Mouse (Mus musculus) lung, embryonic 15.5 days (tissue): Measurements from ENCODE around the gene Cyb5r2. TPM values are rescaled to one million over a fixed set of nuclear protein-coding genes. Genes with fewer than 3 reads are reported as not detected.

ENCODE experiments used
- ATAC-seq: fragments of 200-750 bp; cut with Nextera tagmentation; 2 replicates; pipeline ENCODE4 v1.8.0; 2017; ENCODE audit warnings: moderate number of reproducible peaks, borderline replicate concordance; ENCODE audit not compliant: low FRiP score, low TSS enrichment; ENCODE audit errors: extremely low read depth
- H3K27ac ChIP-seq: fragments of 300-500 bp; sonication (generic); 2 replicates; pipeline ENCODE4 v1.5.1; 2015; ENCODE audit warnings: moderate library complexity, mild to moderate bottlenecking, inconsistent platforms
- H3K27me3 ChIP-seq: fragments of 300-500 bp; sonication (generic); 2 replicates; pipeline ENCODE4 v1.6.1; 2015; ENCODE audit warnings: inconsistent platforms
- H3K36me3 ChIP-seq: fragments of 300-500 bp; sonication (generic); 2 replicates; pipeline ENCODE4 v1.6.1; 2015; ENCODE audit warnings: inconsistent platforms
- H3K4me1 ChIP-seq: fragments of 300-500 bp; sonication (generic); 2 replicates; pipeline ENCODE4 v1.6.1; 2015; ENCODE audit warnings: inconsistent platforms
- H3K4me2 ChIP-seq: fragments of 300-500 bp; sonication (generic); 2 replicates; pipeline ENCODE4 v1.6.1; 2015; ENCODE audit warnings: inconsistent platforms, mild to moderate bottlenecking, moderate library complexity
- H3K4me3 ChIP-seq: fragments of 300-500 bp; sonication (generic); 2 replicates; pipeline ENCODE4 v1.5.1; 2015; ENCODE audit warnings: mild to moderate bottlenecking, inconsistent platforms
- H3K9ac ChIP-seq: fragments of 300-500 bp; sonication (generic); 2 replicates; pipeline ENCODE4 v1.6.1; 2015; ENCODE audit warnings: inconsistent platforms
- H3K9me3 ChIP-seq: fragments of 300-500 bp; sonication (generic); 2 replicates; pipeline ENCODE4 v1.6.1; 2016; ENCODE audit warnings: inconsistent platforms
- WGBS: fragments of 180-500 bp; shearing (Covaris S2); methylation state at CpG from one replicate; pipeline ENCODE4 v1.1.7; 2015; 5-methylcytosine and 5-hydroxymethylcytosine counted together
- polyA plus RNA-seq: library from polyadenylated mRNA; unstranded; fragments of >200 nt; fragmentation: Nextera tagmentation; extraction: Ambion mirVana; gene quantifications from 2 replicates; pipeline ENCODE4 v1.2.1, GENCODE M21; 2015

The Cyb5r2 gene
- polyA plus RNA-seq, 1 experiment from 2014 or later, result 0.21 TPM

DNA sequence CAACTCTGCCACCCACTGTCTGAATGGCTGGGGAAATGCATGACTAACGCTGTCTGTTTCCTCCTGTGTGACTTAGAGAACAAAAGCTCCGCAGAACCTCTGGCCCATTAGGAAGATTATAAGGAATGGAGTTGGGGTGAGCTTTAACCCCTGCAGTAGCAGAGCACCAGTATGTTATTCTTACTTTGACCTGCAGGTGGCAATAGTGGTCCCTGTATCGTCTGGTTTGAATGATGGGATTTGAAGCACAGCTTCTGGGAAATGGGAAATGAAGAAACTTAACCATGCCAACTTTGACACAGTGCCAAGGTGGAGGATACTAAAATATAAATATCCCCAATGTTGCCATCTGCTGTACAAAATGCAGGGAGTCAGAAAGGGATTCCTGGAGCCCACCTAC is 8.6 kb downstream of the Cyb5r2 start:
- ATAC-seq, result no peak
- no peak overlapping the region for H3K27ac ChIP-seq
- H3K27me3 ChIP-seq, result no peaks in the 10 kb centered on the region
- H3K9ac ChIP-seq, result no peak overlapping the region
- no peak overlapping the region for H3K4me2 ChIP-seq
- H3K36me3 ChIP-seq, result no peaks in the 10 kb centered on the region
- 3% methylated on average over 3 of the region's 3 CpGs for WGBS
- no peak overlapping the region for H3K4me3 ChIP-seq
- no peaks in the 10 kb centered on the region for H3K4me1 ChIP-seq
- no peaks in the 10 kb centered on the region for H3K9me3 ChIP-seq

GRCm38 (mm10) chr7:107747954-107748353 is 9.9 kb downstream of the Cyb5r2 start:
- H3K36me3 ChIP-seq, result peaks cover 6% of the 10 kb centered on the region; the same call in 1 of the 2 replicates
- H3K4me1 ChIP-seq, result no peaks in the 10 kb centered on the region
- H3K9me3 ChIP-seq, result no peaks in the 10 kb centered on the region
- no peak overlapping the region for H3K9ac ChIP-seq
- no peak overlapping the region for H3K27ac ChIP-seq
- ATAC-seq, result no peak
- no peaks in the 10 kb centered on the region for H3K27me3 ChIP-seq
- H3K4me2 ChIP-seq, result no peak overlapping the region
- no peak overlapping the region for H3K4me3 ChIP-seq
- WGBS, result 12% methylated on average over 2 of the region's 2 CpGs

DNA sequence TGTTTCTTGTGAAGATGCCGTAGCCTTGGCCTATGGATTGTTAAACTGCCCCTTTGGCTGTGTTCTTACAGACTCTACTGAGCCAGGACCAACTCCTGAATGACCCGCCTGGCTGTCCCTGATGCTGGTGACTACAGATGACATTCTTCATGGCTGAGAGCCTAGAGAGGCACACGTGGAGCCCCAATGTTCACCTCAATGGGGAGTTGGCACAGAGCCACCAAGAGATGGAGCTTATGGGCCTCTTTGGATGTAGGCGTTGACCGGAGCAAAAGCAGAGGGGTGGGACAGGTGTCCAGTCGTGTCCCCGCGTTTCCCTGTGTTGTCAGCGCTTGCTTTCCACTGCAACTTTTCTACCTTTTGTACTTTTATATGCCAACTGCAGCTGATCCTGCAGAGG is 10.4 kb downstream of the Cyb5r2 start:
- Histone ChIP-seq H3K27ac (no peak overlapping the region), H3K27me3 (no peaks in the 10 kb centered on the region), H3K9ac (no peak overlapping the region), H3K9me3 (no peaks in the 10 kb centered on the region), H3K4me3 (no peak overlapping the region), H3K36me3 (peaks cover 8% of the 10 kb centered on the region; the same call in 1 of the 2 replicates), H3K4me1 (no peaks in the 10 kb centered on the region), H3K4me2 (no peak overlapping the region)
- WGBS, result 80% methylated on average over 9 of the region's 9 CpGs
- ATAC-seq, result no peak

DNA sequence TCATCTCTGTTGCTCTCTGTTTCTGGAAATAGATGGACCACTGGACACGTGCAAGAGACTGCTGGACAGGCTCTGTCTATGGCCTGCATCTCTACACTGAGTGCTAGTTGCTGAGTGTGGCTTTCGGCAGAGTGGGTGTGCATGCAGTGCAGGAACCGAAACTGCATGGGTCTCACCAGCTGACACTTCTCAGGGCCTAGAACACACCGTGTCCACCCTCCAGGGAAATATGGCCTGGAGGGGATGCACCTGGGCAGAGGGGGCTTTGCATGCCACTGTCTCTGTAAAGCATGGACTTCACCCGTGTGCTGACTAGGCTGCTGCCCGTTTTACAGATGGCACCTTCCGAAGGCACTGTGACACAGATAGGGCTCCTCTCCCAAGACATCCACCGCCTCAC is 11.8 kb downstream of the Cyb5r2 start:
- Histone ChIP-seq H3K9me3 (no peaks in the 10 kb centered on the region), H3K9ac (no peak overlapping the region), H3K27me3 (no peaks in the 10 kb centered on the region), H3K36me3 (peaks cover 8% of the 10 kb centered on the region; the same call in 1 of the 2 replicates), H3K4me1 (no peaks in the 10 kb centered on the region), H3K4me2 (no peak overlapping the region), H3K27ac (no peak overlapping the region), H3K4me3 (no peak overlapping the region)
- ATAC-seq, result no peak
- 86% methylated on average over 8 of the region's 8 CpGs for WGBS

DNA sequence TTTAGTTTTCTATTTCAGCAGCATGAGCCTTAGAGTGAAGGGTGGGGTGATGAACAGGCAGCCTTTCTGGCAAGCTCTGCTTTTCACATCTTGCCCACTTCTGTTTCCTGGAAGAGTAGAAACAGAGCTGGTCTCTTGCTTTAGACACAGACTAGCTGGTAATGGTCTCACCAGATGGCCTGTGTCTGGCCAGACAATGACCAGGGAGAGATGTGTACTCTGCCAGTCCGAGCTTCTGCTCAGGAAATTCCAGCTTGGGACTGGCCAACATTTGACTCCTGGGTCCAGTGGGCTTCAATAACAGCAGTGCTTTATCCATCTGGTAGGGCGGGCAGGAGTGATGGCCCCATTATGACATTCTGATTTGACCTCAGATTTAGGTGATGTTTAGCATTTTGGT is 12.7 kb downstream of the Cyb5r2 start:
- Histone ChIP-seq H3K27ac (no peak overlapping the region), H3K4me3 (no peak overlapping the region), H3K4me2 (no peak overlapping the region)

GRCm38 (mm10) chr7:107744454-107744853 is 13.4 kb downstream of the Cyb5r2 start:
- Histone ChIP-seq H3K27me3 (no peaks in the 10 kb centered on the region), H3K4me1 (no peaks in the 10 kb centered on the region), H3K27ac (no peak overlapping the region), H3K9me3 (no peaks in the 10 kb centered on the region), H3K4me3 (no peak overlapping the region), H3K36me3 (peaks cover 8% of the 10 kb centered on the region; the same call in 1 of the 2 replicates), H3K4me2 (no peak overlapping the region), H3K9ac (no peak overlapping the region)
- ATAC-seq, result no peak
- WGBS, result 79% methylated on average over 4 of the region's 4 CpGs

More for the DNA sequence above, 12.7 kb downstream of the Cyb5r2 start:
- Histone ChIP-seq H3K9ac (no peak overlapping the region), H3K36me3 (peaks cover 8% of the 10 kb centered on the region; the same call in 1 of the 2 replicates), H3K27me3 (no peaks in the 10 kb centered on the region), H3K4me1 (no peaks in the 10 kb centered on the region), H3K9me3 (no peaks in the 10 kb centered on the region)
- no peak for ATAC-seq
- WGBS, result 73% methylated on average over 2 of the region's 2 CpGs

- Histone ChIP-seq H3K27me3 (no peaks in the 10 kb centered on the region), H3K4me2 (no peak overlapping the region), H3K27ac (no peak overlapping the region), H3K4me1 (no peaks in the 10 kb centered on the region), H3K36me3 (peaks cover 8% of the 10 kb centered on the region; the same call in 1 of the 2 replicates), H3K9me3 (no peaks in the 10 kb centered on the region), H3K4me3 (no peak overlapping the region), H3K9ac (no peak overlapping the region)
- 87% methylated on average over 10 of the region's 10 CpGs for WGBS
- ATAC-seq, result no peak
These were observed 14.8 kb downstream of the Cyb5r2 start for GRCm38 (mm10) chr7:107742963-107743465.

DNA sequence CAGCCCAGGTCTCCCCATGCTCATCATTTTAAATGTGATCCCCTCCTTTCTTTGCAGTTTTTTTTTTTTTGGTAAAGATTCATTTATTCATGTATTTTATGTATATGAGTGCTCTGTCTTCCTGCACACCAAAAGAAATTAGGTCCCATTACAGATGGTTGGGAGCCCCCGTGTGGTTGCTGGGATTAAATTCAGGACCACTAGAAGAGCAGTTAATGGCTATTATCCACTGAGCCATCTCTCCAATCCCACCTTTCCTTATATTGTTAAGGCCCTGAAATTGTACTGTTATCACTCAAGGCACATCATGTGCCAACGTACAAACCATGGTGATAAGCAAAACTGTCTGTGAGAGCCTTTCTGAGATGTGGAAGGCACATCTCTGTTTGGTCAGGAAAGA is 19.1 kb downstream of the Cyb5r2 start:
- no peak for ATAC-seq
- Histone ChIP-seq H3K4me2 (no peak overlapping the region), H3K27ac (no peak overlapping the region), H3K9me3 (no peaks in the 10 kb centered on the region), H3K36me3 (peaks cover 8% of the 10 kb centered on the region; the same call in 1 of the 2 replicates), H3K4me1 (no peaks in the 10 kb centered on the region), H3K27me3 (no peaks in the 10 kb centered on the region), H3K9ac (no peak overlapping the region), H3K4me3 (no peak overlapping the region)
- WGBS, result 15% methylated on average over 2 of the region's 2 CpGs

DNA sequence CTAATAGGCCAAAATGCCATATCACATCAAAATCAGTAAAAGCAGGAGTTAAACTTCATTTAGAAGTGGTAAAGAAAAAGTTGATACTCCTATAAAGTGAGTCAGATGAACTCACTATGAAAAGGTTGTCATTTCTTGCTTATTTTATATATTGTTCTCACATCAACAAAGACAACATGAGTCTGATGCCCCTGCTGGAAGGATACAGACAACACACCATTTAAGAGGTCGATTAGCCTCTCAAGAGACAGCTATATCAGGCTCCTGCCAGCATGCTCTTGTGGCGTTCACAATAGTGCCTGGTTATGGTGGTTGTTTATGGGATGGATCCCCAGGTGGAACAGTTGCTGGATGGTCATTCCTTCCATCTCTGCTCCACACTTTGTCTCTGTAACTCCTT is 24.7 kb downstream of the Cyb5r2 start:
- no peak overlapping the region for H3K9ac ChIP-seq
- H3K4me2 ChIP-seq, result no peak overlapping the region
- H3K9me3 ChIP-seq, result no peaks in the 10 kb centered on the region
- H3K27ac ChIP-seq, result no peak overlapping the region
- no peaks in the 10 kb centered on the region for H3K27me3 ChIP-seq
- no peak for ATAC-seq
- 0 out of 2 replicates have a peak, but pooled peaks cover 5% of the 10 kb centered on the region for H3K4me1 ChIP-seq
- 69% methylated on average over 2 of the region's 2 CpGs for WGBS
- H3K4me3 ChIP-seq, result no peak overlapping the region
- 0 out of 2 replicates have a peak, but pooled peaks cover 3% of the 10 kb centered on the region for H3K36me3 ChIP-seq

DNA sequence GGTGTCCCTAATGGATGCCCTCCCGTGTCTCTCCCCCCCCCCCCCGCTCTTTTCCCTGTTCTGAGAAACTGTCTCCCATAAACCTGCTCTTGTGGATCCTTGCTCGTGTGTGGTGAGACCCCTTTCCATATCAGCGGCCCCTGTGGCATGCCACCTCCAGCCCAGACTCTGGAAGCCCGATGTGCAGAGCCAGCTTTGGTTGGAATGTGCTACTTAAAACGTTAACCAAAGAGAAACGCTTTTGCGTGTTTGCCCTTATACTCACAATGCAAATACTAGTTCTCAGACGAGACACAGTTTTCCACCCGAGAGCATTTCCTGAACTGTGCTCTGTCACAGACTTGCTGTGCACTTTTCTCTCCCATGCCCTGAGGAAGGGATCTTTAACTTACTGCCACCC is 27.2 kb downstream of the Cyb5r2 start:
- Histone ChIP-seq H3K4me1 (0 out of 2 replicates have a peak, but pooled peaks cover 5% of the 10 kb centered on the region), H3K4me2 (no peak overlapping the region), H3K27me3 (no peaks in the 10 kb centered on the region), H3K27ac (peak overlapping the region; percentile 29; the same call in 1 of the 2 replicates), H3K4me3 (no peak overlapping the region), H3K36me3 (0 out of 2 replicates have a peak, but pooled peaks cover 3% of the 10 kb centered on the region), H3K9ac (no peak overlapping the region), H3K9me3 (no peaks in the 10 kb centered on the region; the same call in 1 of the 2 replicates)
- WGBS, result 59% methylated on average over 10 of the region's 10 CpGs
- ATAC-seq, result peak; percentile 39; the same call in 1 of the 2 replicates

DNA sequence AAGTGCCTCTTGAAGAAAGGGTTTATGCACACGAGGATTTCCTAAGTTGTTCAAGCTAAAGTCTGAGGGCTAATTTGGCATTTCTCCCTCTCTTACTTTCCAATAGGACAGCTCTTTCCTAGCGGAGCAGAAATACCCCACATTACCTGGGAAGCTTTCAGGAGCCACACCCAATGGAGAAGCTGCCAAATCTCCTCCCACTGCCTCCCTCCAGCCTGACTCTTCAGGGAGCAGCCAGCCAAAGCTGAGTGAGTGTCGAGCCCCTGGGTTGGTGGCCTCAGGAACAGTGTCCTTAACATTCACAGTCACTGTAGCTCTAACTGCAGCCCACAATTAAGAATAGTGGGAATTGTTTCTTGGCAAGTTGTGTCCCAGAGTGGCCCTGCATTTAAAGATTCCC is 30.3 kb downstream of the Cyb5r2 start:
- Histone ChIP-seq H3K27me3 (no peaks in the 10 kb centered on the region), H3K4me2 (no peak overlapping the region), H3K4me3 (no peak overlapping the region), H3K4me1 (0 out of 2 replicates have a peak, but pooled peaks cover 5% of the 10 kb centered on the region), H3K36me3 (0 out of 2 replicates have a peak, but pooled peaks cover 3% of the 10 kb centered on the region), H3K27ac (peak overlapping the region; percentile 3; the same call in 1 of the 2 replicates), H3K9me3 (no peaks in the 10 kb centered on the region; the same call in 1 of the 2 replicates), H3K9ac (no peak overlapping the region)
- no peak for ATAC-seq
- 33% methylated on average over 3 of the region's 3 CpGs for WGBS

GRCm38 (mm10) chr7:107722536-107722935 is 35.3 kb downstream of the Cyb5r2 start:
- H3K9me3 ChIP-seq, result no peaks in the 10 kb centered on the region; the same call in 1 of the 2 replicates
- H3K27ac ChIP-seq, result no peak overlapping the region
- H3K4me3 ChIP-seq, result no peak overlapping the region
- no peak for ATAC-seq
- 90% methylated on average over 4 of the region's 4 CpGs for WGBS
- H3K4me1 ChIP-seq, result no peaks in the 10 kb centered on the region
- no peak overlapping the region for H3K9ac ChIP-seq
- 0 out of 2 replicates have a peak, but pooled peaks cover 2% of the 10 kb centered on the region for H3K36me3 ChIP-seq
- H3K4me2 ChIP-seq, result no peak overlapping the region
- H3K27me3 ChIP-seq, result no peaks in the 10 kb centered on the region
